Mouse (Mus musculus): ENCODE results near the gene Mns1. TPM values are rescaled to one million over a fixed set of nuclear protein-coding genes. Genes with fewer than 3 reads are reported as not detected.
A peak's percentile ranks its signal among the peaks of the same experiment; 100 is the strongest.
"Not testable (repeated sequence)": the region's sequence is repeated elsewhere in the genome, so short reads cannot be mapped to it uniquely, and the experiment has no call there.

Mns1 gene
- total RNA-seq (2015) (21.0 and 25.9 TPM in 2 replicates), total RNA-seq (2017) (29.4 and 31.4 TPM in 2 replicates)

DNA sequence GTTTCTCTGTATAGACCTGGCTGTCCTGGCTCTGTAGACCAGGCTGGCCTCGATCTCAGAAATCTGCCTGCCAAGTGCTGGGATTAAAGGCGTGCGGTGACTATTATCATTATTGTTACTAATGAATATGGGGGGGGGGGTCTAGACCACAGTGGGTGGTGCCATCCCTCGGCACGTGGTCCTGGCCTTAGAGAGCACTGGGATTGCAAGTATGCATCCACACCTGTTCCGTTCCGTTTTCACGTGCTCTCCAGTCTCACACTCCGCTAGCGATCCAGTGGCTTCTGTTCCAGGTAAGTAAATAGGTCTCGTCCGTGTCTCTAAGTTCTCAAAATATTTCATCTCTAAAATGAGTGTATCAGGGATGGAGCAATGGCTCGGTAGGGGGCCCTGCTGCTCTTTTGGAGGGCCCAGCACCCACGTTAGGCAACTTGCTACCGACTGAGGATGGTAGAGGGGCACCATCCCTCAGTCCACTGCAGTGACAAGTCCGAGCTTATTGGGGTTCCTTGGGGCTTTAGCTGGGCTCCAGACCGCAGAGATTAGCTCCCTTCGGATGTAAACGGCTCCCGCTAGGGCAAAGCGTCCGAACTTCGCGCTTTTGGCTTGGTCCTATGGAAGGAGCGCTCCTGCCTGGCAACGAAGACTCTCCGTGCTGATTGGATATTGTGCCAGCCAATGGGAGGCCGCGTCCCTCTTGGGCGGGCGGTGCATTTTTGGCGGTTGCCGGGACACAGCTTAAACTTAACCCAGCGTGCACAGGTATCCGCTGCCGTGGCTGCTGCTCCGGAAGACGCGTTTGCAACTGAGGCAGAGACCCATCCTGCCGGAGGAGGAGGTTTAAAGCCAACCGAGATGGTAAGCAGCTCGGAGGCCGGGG is at the start of gene Mns1:
Mns1 (plus strand) TSS at position 190 of the 880 bp plus-strand sequence.
- ATAC-seq (ENCODE audit: poor library complexity, severe bottlenecking), result peak; percentile 98

DNA sequence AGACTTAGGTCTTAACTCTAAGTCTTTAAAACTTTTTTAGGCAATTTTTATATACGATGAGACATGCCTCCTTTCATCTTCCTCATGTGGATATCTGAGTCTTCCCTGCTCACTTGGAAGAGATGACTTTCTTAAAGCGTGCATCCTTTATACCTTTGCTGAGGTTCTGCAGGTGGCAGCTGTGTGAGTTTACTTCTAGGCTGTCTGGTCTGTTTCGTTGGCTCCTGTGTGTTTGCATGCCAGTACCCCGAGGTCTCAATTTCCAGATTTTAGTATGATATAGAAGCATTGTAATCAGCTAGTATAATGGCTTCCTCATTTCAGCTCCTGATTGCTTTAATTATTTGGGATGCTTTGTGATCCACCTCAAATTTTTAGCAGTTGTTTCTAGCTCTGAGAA is 48.9 kb upstream of the Mns1 start:
- ATAC-seq (ENCODE audit: poor library complexity, severe bottlenecking), result no peak

DNA sequence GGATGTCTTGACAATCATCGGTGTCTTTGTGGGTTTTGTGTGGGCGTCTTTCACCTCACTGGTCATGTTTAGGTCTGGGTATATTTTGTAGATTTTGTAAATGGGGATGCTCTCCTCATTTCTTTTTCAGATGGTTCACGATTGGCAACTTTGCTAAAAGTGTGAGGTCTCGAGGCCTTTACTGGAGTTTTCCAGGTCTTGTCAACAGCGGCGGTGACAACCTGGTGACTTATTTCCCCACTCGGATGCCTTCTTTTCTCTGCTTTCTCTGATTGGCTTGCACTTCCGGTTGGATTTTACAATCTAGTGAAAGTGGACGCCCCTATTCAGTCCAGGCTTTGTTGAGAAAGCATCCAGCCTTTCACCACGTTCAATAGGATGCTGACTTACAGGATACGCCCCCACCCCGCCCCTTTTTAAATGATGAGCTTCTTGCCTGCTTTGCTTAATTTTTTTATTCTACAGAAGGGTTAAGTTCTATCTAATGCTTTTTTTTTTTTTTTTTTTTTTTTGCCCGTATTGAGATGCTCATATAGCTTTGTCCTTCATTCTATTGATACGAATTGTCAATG is 48.3 kb upstream of the Mns1 start:
- ATAC-seq (ENCODE audit: poor library complexity, severe bottlenecking), result no peak

- no peak for ATAC-seq (ENCODE audit: poor library complexity, severe bottlenecking)
These were observed 47.3 kb upstream of the Mns1 start for GRCm38 (mm10) chr9:72390321-72391077.

GRCm38 (mm10) chr9:72392686-72393085 is 45.1 kb upstream of the Mns1 start:
- ATAC-seq (ENCODE audit: poor library complexity, severe bottlenecking), result no peak

DNA sequence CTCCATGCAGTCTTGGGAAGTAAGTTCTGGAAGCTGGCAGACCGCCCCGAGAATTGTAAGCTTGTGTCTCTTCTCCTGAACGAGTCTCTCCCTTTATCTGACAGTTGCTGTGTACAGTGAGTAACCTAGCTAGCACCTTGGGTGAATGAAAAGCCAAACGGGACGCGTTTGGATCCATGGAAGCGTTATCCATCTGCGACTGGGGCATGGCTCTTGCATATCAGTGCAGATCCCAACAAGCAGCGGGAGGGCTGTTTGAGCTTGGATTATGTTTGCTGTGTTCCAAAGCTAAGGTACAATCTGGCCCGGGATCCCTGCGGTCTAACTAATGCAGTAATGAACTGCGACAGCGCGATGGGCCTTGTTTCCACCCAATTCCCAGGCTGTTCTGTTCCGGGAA is 44.6 kb upstream of the Mns1 start:
- ATAC-seq (ENCODE audit: poor library complexity, severe bottlenecking), result no peak

GRCm38 (mm10) chr9:72393869-72394341 is 43.9 kb upstream of the Mns1 start:
- ATAC-seq (ENCODE audit: poor library complexity, severe bottlenecking), result no peak

DNA sequence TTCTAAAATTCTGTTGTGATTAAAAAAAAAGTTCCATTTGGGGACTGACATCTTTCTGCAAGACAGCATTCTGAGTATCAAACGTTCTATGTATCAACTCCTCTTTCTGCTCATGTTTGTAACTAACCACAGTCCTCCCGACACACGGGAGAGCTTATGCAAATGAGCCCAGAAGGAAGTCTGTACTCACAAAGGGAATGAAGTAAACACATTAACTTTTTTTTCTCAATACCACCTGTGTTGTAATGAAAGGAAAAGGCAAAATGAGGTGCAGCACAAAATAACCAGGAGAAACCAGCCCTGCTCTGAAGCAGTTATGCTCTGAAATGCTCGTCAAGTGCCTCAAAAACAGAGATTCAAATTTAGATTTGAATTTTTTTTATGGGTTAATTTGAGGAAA is 37.7 kb upstream of the Mns1 start:
- ATAC-seq (ENCODE audit: poor library complexity, severe bottlenecking), result 0 out of 2 replicates have a peak, but pooled peaks have one; percentile 21

- not testable (repeated sequence) for ATAC-seq (ENCODE audit: poor library complexity, severe bottlenecking)
These were observed 36.0 kb upstream of the Mns1 start for GRCm38 (mm10) chr9:72401769-72402168.

DNA sequence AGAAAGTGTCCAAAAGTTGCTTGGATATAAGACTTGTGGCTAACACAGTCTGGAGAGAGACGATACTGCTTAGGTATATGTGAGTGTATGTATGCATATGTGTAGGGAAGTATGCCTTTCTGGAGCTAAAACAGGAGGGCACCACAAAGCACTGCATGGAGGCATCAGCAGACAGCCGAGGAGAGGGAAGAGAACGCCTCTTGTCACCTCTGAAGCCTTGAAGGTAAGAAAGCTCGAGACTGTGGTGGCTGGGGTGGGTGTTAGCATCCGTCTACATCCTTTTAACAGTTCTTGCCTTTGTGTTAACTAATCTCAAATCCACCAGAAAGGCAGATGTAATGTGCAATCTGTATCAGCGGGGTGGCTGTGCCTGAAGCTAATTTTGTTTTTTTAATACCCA is 34.4 kb upstream of the Mns1 start:
- ATAC-seq (ENCODE audit: poor library complexity, severe bottlenecking), result no peak

GRCm38 (mm10) chr9:72404446-72404845 is 33.4 kb upstream of the Mns1 start:
- ATAC-seq (ENCODE audit: poor library complexity, severe bottlenecking), result no peak

- no peak for ATAC-seq (ENCODE audit: poor library complexity, severe bottlenecking)
These were observed 32.9 kb upstream of the Mns1 start for GRCm38 (mm10) chr9:72404934-72405333.

GRCm38 (mm10) chr9:72405882-72406638 is 31.8 kb upstream of the Mns1 start:
- ATAC-seq (ENCODE audit: poor library complexity, severe bottlenecking), result no peak

DNA sequence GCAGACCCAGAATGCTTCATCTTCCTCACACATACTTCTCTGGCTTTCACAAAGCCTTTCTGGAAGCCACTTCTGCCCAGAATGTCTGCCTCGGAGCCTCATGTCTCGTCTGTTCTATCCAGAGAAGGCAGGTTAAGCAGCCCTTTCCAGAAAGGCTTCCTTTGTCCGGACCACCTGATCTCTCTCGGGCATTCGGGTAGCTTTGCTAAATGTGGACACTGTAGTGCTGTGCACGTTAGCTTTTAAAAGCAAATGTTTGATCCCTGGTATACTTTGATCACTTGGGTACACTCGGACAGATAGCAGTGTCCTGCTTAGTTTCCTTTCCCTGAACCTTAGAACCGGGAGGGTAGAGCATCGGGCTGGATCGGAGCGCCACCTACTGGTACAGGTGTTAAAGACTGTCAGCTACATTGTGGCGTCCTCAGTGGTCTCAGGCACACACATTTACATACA is 29.7 kb upstream of the Mns1 start:
- ATAC-seq (ENCODE audit: poor library complexity, severe bottlenecking), result peak; percentile 89

- peak; percentile 47 for ATAC-seq (ENCODE audit: poor library complexity, severe bottlenecking)
These were observed 28.2 kb upstream of the Mns1 start for GRCm38 (mm10) chr9:72409381-72410225.

- no peak for ATAC-seq (ENCODE audit: poor library complexity, severe bottlenecking)
These were observed 26.1 kb upstream of the Mns1 start for GRCm38 (mm10) chr9:72411746-72412145.

DNA sequence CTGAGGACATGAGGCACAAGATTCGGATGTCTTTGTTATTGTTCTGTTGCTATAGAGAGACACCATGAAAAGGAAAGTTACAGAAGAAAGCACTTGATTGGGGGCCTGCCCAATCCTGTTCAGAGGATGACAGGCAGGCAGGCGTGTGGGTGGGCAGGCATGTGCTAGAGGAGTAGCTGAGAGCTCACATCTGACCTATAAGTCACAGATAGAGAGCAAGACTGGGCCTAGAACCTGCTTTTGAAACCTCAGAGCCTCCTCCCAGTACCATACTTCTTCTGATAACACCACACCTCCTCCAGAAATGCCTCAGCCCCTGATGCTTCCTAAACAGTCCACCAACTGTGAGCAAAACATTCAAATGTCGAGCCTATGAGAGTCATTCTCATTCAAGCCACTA is 19.4 kb upstream of the Mns1 start:
- no peak for ATAC-seq (ENCODE audit: poor library complexity, severe bottlenecking)

GRCm38 (mm10) chr9:72420490-72420889 is 17.3 kb upstream of the Mns1 start:
- no peak for ATAC-seq (ENCODE audit: poor library complexity, severe bottlenecking)

DNA sequence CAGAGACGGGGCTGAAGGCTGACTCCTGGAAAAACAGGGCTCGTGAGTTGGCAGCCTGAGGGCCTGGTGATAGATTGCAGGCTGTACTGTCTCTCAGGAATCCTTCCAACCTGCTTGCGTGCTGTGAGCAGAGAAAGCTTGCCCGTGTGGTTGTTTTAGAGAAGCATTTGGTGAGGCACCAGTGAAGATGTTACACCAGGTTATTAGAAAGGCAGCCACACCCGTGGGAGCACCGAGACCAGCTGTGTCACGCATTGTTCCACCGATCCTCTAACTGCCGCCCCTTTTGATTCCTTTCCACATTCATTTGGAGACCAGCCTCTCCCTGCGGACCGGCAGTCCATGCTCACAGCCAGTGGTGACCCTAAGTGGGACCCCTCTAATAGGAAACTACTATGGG is 15.5 kb upstream of the Mns1 start:
- ATAC-seq (ENCODE audit: poor library complexity, severe bottlenecking), result no peak

GRCm38 (mm10) chr9:72422753-72423152 is 15.1 kb upstream of the Mns1 start:
- ATAC-seq (ENCODE audit: poor library complexity, severe bottlenecking), result no peak

Measured in megakaryocyte, adult 5-6 weeks (primary cell).